Mouse (Mus musculus) embryo, embryonic 10 days (tissue): ENCODE data around the gene H1f0.

Experiments
- DNase-seq: peaks from one replicate; pipeline ENCODE4 v3.0.0-alpha.2; 2015; ENCODE audit warnings: low spot score

The H1f0 gene

GRCm38 (mm10) chr15:79028237-79028738 lies at the start of gene H1f0:
TSS of gene H1f0 (plus strand) at chr15:79028450.
- DNase-seq: peak; percentile 94

- DNase-seq: peak; percentile 65
Observed at GRCm38 (mm10) chr15:78978875-78979274, 49.4 kb upstream of the H1f0 start.

GRCm38 (mm10) chr15:78980084-78980483 lies 48.2 kb upstream of the H1f0 start:
- no peak for DNase-seq

GRCm38 (mm10) chr15:78982658-78983435 lies 45.4 kb upstream of the H1f0 start:
- DNase-seq: peak; percentile 88

GRCm38 (mm10) chr15:78983436-78984285 lies 44.6 kb upstream of the H1f0 start:
- DNase-seq: peak; percentile 78

GRCm38 (mm10) chr15:78984286-78984778 lies 43.9 kb upstream of the H1f0 start:
- no peak for DNase-seq

GRCm38 (mm10) chr15:78986536-78987220 lies 41.6 kb upstream of the H1f0 start:
- DNase-seq: peak; percentile 31

GRCm38 (mm10) chr15:78988499-78988971 lies 39.7 kb upstream of the H1f0 start:
- no peak for DNase-seq

- DNase-seq: no peak
Observed at GRCm38 (mm10) chr15:78989152-78990092, 38.8 kb upstream of the H1f0 start.

GRCm38 (mm10) chr15:78990093-78990463 lies 38.2 kb upstream of the H1f0 start:
- no peak for DNase-seq

- DNase-seq: no peak
Observed at GRCm38 (mm10) chr15:78990970-78991525, 37.2 kb upstream of the H1f0 start.

GRCm38 (mm10) chr15:78992235-78992634 lies 36.0 kb upstream of the H1f0 start:
- no peak for DNase-seq

- DNase-seq: no peak
Observed at GRCm38 (mm10) chr15:78992925-78993324, 35.3 kb upstream of the H1f0 start.

- DNase-seq: no peak
Observed at GRCm38 (mm10) chr15:78995916-78996315, 32.3 kb upstream of the H1f0 start.

GRCm38 (mm10) chr15:78996663-78997062 lies 31.6 kb upstream of the H1f0 start:
- no peak for DNase-seq

- no peak for DNase-seq
Observed at GRCm38 (mm10) chr15:78998348-78998747, 29.9 kb upstream of the H1f0 start.

GRCm38 (mm10) chr15:78999586-78999985 lies 28.7 kb upstream of the H1f0 start:
- no peak for DNase-seq

GRCm38 (mm10) chr15:79000357-79000791 lies 27.9 kb upstream of the H1f0 start:
- no peak for DNase-seq

GRCm38 (mm10) chr15:79001559-79001958 lies 26.7 kb upstream of the H1f0 start:
- DNase-seq: no peak

GRCm38 (mm10) chr15:79002036-79002435 lies 26.2 kb upstream of the H1f0 start:
- no peak for DNase-seq
